Mouse (Mus musculus): ENCODE data around the gene Tmprss3. TPM values are rescaled to one million over a fixed set of nuclear protein-coding genes. Genes with fewer than 3 reads are reported as not detected.

Tmprss3 gene
- 0.07 TPM for polyA plus RNA-seq (2014; fragmentation: Illumina TruSeq; extraction: RNeasy Lipid Tissue Mini Kit (QIAGEN cat#74804); ENCODE audit: low read depth, low replicate concordance)

GRCm38 (mm10) chr17:31198877-31199276 is at the start of gene Tmprss3:
TSS of gene Tmprss3 (minus strand) at chr17:31198977.

GRCm38 (mm10) chr17:31207771-31208334 is 9.1 kb upstream of the Tmprss3 start, which contains the start of gene Ubash3a:
TSS of gene Ubash3a (plus strand) at chr17:31207873.

GRCm38 (mm10) chr17:31165127-31165526 is 33.6 kb downstream of the Tmprss3 start, which contains the start of gene Tff1:
TSS of gene Tff1 (minus strand) at chr17:31165277.

DNA sequence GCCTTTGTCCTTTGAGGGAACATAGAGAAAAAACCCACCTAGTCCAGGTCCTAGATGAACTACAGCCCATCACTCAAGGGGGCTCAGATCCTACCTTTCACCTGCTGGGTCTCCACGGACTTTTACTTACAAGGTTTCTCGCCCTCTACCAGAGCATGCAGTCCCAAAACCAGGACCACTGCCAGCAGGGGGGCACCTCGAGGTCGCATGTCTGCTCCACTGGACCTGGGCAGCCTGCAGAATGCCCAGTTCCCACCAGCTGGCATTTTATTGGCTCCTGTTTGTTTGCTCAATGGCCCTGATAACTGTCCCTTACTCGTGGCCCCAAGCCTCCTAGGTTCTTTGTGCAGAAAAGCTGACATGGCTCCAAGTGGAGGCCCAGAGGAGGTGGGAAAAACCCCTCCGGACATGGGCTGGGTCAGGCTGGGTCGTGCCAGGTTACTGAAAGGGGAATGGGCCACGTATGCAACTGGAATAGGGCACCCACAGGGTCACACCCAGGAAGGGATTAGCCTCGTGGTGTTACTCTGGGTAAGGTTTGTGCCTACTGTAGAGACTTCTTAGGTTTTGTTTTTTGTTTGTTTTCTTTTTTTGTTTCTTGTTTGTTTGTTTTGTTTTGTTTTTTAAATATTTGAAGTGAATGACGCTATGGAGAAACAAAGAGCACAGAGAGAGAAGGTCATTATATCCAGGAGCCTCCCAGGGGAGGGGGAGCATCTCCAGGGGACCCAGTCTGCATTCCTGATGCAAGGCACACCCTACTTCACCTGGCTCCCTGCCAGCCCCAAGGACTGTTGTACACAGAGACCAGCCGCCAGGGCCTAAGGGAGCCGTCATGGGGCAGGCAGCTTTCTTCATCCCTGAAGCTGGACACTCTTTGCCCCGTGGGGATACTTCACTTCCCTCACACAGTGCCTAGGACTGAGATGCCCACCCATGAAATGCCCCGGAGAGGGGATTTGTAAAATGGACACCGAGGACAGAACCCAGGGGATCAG is 54.4 kb downstream of the Tmprss3 start, which contains the start of gene Tff2:
Tff2 (minus strand) TSS at position 243 of the 998 bp plus-strand sequence.

DNA sequence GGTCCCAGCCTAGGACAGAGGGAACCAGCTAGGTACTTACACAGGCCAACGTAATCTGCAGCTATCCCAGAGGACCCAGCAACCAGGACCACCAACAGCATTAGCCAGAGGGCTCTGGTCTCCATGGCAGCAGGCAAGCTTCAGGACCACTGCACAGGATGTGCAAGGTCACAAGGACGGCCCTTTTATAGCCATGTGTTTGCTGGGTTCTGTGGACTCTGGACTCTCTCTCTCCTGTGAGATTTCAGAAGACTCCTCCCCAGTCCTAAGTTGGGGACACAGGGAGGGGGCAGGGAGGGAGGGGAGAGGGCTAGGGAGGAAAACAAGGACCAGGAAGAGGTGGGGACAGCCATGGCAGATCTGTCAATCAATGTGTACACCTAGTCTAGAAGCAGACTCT is 69.3 kb downstream of the Tmprss3 start, which contains the start of gene Tff3:
Tff3 (minus strand) TSS at position 195 of the 400 bp plus-strand sequence.

Other genes with a start within 250 kb of the Tmprss3 start
- gene Umodl1, start 244.3 kb downstream of the Tmprss3 start, polyA plus RNA-seq (2014; fragmentation: Illumina TruSeq; extraction: RNeasy Lipid Tissue Mini Kit (QIAGEN cat#74804); ENCODE audit: low read depth, low replicate concordance), result 2.0 TPM
- gene Abcg1, start 141.3 kb downstream of the Tmprss3 start, polyA plus RNA-seq (2014; fragmentation: Illumina TruSeq; extraction: RNeasy Lipid Tissue Mini Kit (QIAGEN cat#74804); ENCODE audit: low read depth, low replicate concordance), result 0.31 TPM
- not detected for gene Tff3, start 69.3 kb downstream of the Tmprss3 start, polyA plus RNA-seq (2014; fragmentation: Illumina TruSeq; extraction: RNeasy Lipid Tissue Mini Kit (QIAGEN cat#74804); ENCODE audit: low read depth, low replicate concordance)
- not detected for gene Tff2, start 54.7 kb downstream of the Tmprss3 start, polyA plus RNA-seq (2014; fragmentation: Illumina TruSeq; extraction: RNeasy Lipid Tissue Mini Kit (QIAGEN cat#74804); ENCODE audit: low read depth, low replicate concordance)
- gene Tff1, start 33.7 kb downstream of the Tmprss3 start, polyA plus RNA-seq (2014; fragmentation: Illumina TruSeq; extraction: RNeasy Lipid Tissue Mini Kit (QIAGEN cat#74804); ENCODE audit: low read depth, low replicate concordance), result not detected
- 0.28 TPM for gene Ubash3a, start 8.9 kb upstream of the Tmprss3 start, polyA plus RNA-seq (2014; fragmentation: Illumina TruSeq; extraction: RNeasy Lipid Tissue Mini Kit (QIAGEN cat#74804); ENCODE audit: low read depth, low replicate concordance)
- 491 TPM for gene Rsph1, start 78.4 kb upstream of the Tmprss3 start, polyA plus RNA-seq (2014; fragmentation: Illumina TruSeq; extraction: RNeasy Lipid Tissue Mini Kit (QIAGEN cat#74804); ENCODE audit: low read depth, low replicate concordance)
- gene Slc37a1, start 87.8 kb upstream of the Tmprss3 start, polyA plus RNA-seq (2014; fragmentation: Illumina TruSeq; extraction: RNeasy Lipid Tissue Mini Kit (QIAGEN cat#74804); ENCODE audit: low read depth, low replicate concordance), result 0.46 TPM
- gene Pde9a, start 187.2 kb upstream of the Tmprss3 start, polyA plus RNA-seq (2014; fragmentation: Illumina TruSeq; extraction: RNeasy Lipid Tissue Mini Kit (QIAGEN cat#74804); ENCODE audit: low read depth, low replicate concordance), result 2.7 TPM